Mouse (Mus musculus) embryonic facial prominence, embryonic 11.5 days (tissue): Measurements from ENCODE around the gene Pla2g3. TPM values are rescaled to one million over a fixed set of nuclear protein-coding genes. Genes with fewer than 3 reads are reported as not detected.

ENCODE experiments used
- ATAC-seq: fragments of 200-750 bp; cut with Nextera tagmentation; replicated peaks from 2 replicates; pipeline ENCODE4 v1.8.0; 2017; ENCODE audit warnings: low read depth; ENCODE audit not compliant: insufficient number of reproducible peaks, low FRiP score, low TSS enrichment
- DNase-seq: peaks from one replicate; pipeline ENCODE4 v3.0.0-alpha.2; 2015; ENCODE audit warnings: low spot score
- H3K27ac ChIP-seq: fragments of 300-500 bp; sonication (generic); replicated peaks from 2 replicates; pipeline ENCODE4 v1.5.1; 2014; ENCODE audit warnings: mild to moderate bottlenecking, low read depth, low read length, control low read depth
- H3K27me3 ChIP-seq: fragments of 300-500 bp; sonication (generic); 2 replicates; pipeline ENCODE4 v1.6.1; 2014; ENCODE audit warnings: mild to moderate bottlenecking, low read length, moderate library complexity, mixed read lengths; ENCODE audit not compliant: control insufficient read depth, insufficient read depth
- H3K36me3 ChIP-seq: fragments of 300-500 bp; sonication (generic); replicated peaks from 2 replicates; pipeline ENCODE4 v1.6.1; 2014; ENCODE audit warnings: low read depth, mild to moderate bottlenecking, low read length, moderate library complexity, mixed read lengths; ENCODE audit not compliant: control insufficient read depth, insufficient read depth
- H3K4me1 ChIP-seq: fragments of 300-500 bp; sonication (generic); 2 replicates; pipeline ENCODE4 v1.6.1; 2014; ENCODE audit warnings: low read length, mixed read lengths; ENCODE audit not compliant: control insufficient read depth, insufficient read depth
- H3K4me2 ChIP-seq: fragments of 300-500 bp; sonication (generic); 2 replicates; pipeline ENCODE4 v1.6.1; 2014; ENCODE audit warnings: low read depth, mild to moderate bottlenecking, control low read depth, low read length, moderate library complexity
- H3K4me3 ChIP-seq: fragments of 300-500 bp; sonication (generic); 2 replicates; pipeline ENCODE4 v1.5.1; 2014; ENCODE audit warnings: low read depth, low read length, control low read depth
- H3K9ac ChIP-seq: fragments of 300-500 bp; sonication (generic); replicated peaks from 2 replicates; pipeline ENCODE4 v1.6.1; 2014; ENCODE audit warnings: mild to moderate bottlenecking, control low read depth, low read length
- H3K9me3 ChIP-seq: fragments of 300-500 bp; sonication (generic); replicated peaks from 2 replicates; pipeline ENCODE4 v1.6.1; 2016; ENCODE audit warnings: mild to moderate bottlenecking, low read length, inconsistent platforms, mixed read lengths; ENCODE audit not compliant: control insufficient read depth
- WGBS: fragments of 180-500 bp; shearing (Covaris S2); extraction: QIAGEN DNeasy Blood & Tissue Kit; methylation state at CpG from one replicate; pipeline ENCODE4 v1.1.7; 2014; 5-methylcytosine and 5-hydroxymethylcytosine counted together
- polyA plus RNA-seq: library from polyadenylated mRNA; unstranded; fragments of >200 nt; fragmentation: Nextera tagmentation; extraction: Ambion mirVana; gene quantifications from 2 replicates; pipeline ENCODE4 v1.2.1, GENCODE M21; 2014

The Pla2g3 gene
- polyA plus RNA-seq, 1 experiment from 2014 or later, result 0.41 TPM

GRCm38 (mm10) chr11:3496756-3497155 is 8.7 kb downstream of the Pla2g3 start:
- Histone ChIP-seq H3K4me2 (no peak overlapping the region), H3K27ac (no peak overlapping the region), H3K27me3 (no peaks in the 10 kb centered on the region), H3K9ac (no peak overlapping the region), H3K4me3 (no peak overlapping the region), H3K4me1 (no peaks in the 10 kb centered on the region), H3K36me3 (no peaks in the 10 kb centered on the region), H3K9me3 (no peaks in the 10 kb centered on the region)
- 43% methylated on average over 5 of the region's 5 CpGs for WGBS
- ATAC-seq (no peak), DNase-seq (no peak)

DNA sequence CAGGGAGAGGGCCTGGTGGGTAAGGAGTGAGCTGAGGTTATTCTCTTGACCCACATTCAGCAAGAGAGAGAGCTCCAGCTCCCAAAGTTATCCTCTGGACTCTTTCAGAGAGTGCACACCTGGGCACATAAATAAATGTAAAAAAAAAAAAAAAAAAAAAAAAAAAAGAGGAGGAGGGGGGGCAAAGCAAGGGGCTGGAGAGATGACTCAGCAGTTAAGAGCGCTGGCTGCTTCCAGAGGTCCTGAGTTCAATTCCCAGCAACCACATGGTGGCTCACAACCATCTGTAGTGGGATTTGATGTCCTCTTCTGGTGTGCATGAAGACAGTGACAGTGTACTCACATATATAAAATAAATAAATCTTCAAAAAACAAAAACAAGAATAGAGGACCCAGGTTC is 9.2 kb downstream of the Pla2g3 start:
- H3K27me3 ChIP-seq, result no peaks in the 10 kb centered on the region
- no peak for ATAC-seq
- 94% methylated on average over 1 of the region's 1 CpGs for WGBS

DNA sequence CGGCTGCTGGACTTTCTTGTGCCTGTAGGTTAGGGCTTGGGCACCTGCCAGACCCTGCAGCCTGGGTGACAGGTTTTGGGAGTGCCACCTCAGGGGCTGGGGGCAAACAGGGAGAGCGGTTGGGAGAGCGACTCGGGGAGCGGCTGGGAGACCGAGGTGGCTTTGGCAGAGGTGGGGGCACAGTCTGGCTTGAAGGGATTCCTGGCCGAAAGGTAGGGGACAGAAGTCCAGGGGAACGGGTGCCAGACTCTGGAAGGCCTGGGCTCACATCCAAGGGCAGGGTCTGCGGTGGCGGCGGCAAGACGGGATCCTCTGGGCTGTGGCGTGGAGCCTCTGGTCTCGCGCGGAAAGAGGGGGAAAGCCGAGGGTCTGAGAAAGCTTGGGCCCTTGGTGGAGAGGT is 14.0 kb downstream of the Pla2g3 start:
- H3K4me1 ChIP-seq, result no peaks in the 10 kb centered on the region
- H3K4me2 ChIP-seq, result no peak overlapping the region
- H3K9ac ChIP-seq, result no peak overlapping the region
- H3K9me3 ChIP-seq, result no peaks in the 10 kb centered on the region
- ATAC-seq (no peak), DNase-seq (no peak)
- no peak overlapping the region for H3K27ac ChIP-seq
- H3K36me3 ChIP-seq, result no peaks in the 10 kb centered on the region
- 80% methylated on average over 17 of the region's 17 CpGs for WGBS
- no peaks in the 10 kb centered on the region for H3K27me3 ChIP-seq
- no peak overlapping the region for H3K4me3 ChIP-seq

More for the DNA sequence above, 9.2 kb downstream of the Pla2g3 start:
- Histone ChIP-seq H3K27ac (no peak overlapping the region), H3K4me2 (no peak overlapping the region), H3K4me1 (no peaks in the 10 kb centered on the region), H3K4me3 (no peak overlapping the region), H3K9ac (no peak overlapping the region), H3K9me3 (no peaks in the 10 kb centered on the region), H3K36me3 (no peaks in the 10 kb centered on the region)
- no peak for DNase-seq

GRCm38 (mm10) chr11:3502459-3503072 is 14.5 kb downstream of the Pla2g3 start:
- ATAC-seq, result no peak
- H3K27ac ChIP-seq, result no peak overlapping the region

DNA sequence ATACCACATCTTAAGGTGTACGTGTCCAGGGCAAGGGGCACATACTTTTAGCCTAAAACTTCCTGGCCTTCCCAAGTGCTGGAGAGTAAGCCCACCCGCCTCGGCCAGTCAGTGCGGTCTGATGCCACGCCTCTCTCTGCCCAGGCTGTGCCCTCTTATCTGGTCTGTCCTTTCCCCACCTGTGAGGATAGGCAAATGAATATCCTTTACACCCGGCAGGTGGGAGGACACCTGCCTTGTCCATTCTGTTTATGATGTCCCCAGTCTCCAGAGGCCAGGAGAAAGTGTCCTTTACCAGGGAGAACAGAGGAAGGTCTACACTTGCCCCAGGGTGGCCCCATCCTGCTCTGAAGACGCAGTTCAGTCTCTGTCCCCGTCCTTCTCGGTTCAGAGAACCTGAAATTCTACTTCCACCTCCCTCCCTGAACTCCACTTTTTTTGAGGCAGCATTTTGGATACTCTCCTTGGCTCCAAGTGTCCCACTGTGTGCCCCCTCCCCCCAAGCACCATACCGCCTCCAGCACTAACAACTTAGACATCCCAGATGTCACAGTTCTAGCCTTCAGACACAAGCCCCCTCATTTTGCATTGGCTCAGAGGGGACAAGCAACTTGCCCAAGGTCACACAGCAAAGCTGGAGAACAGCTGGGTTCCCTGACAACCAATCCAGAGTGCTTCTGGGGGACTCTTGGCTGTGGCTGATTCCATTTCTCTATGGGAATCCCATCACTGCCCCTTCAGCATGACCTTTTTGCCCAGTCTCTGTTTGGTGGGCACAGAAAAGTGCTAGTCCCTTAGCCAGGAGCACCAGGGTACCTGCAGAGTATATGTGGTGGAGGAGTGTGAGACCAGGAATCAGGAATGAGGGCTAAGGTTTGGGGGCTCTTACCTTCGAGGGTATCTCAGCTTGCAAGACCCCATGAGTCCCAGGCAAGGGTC is 15.9 kb downstream of the Pla2g3 start:
- no peak for DNase-seq
- no peak for ATAC-seq
- Histone ChIP-seq H3K4me2 (no peak overlapping the region), H3K9ac (no peak overlapping the region), H3K27me3 (no peaks in the 10 kb centered on the region), H3K4me1 (no peaks in the 10 kb centered on the region), H3K4me3 (no peak overlapping the region), H3K9me3 (no peaks in the 10 kb centered on the region), H3K27ac (no peak overlapping the region), H3K36me3 (no peaks in the 10 kb centered on the region)
- 58% methylated on average over 11 of the region's 11 CpGs for WGBS

More at GRCm38 (mm10) chr11:3502459-3503072, 14.5 kb downstream of the Pla2g3 start:
- WGBS, result 78% methylated on average over 18 of the region's 18 CpGs
- Histone ChIP-seq H3K4me1 (no peaks in the 10 kb centered on the region), H3K4me3 (no peak overlapping the region), H3K9me3 (no peaks in the 10 kb centered on the region), H3K9ac (no peak overlapping the region), H3K4me2 (no peak overlapping the region), H3K36me3 (no peaks in the 10 kb centered on the region), H3K27me3 (no peaks in the 10 kb centered on the region)
- DNase-seq, result no peak

- H3K27ac ChIP-seq, result no peak overlapping the region
- H3K36me3 ChIP-seq, result no peaks in the 10 kb centered on the region
- no peak overlapping the region; the same call in 1 of the 2 replicates for H3K4me2 ChIP-seq
- H3K4me3 ChIP-seq, result no peak overlapping the region
- H3K9ac ChIP-seq, result no peak overlapping the region
- no peaks in the 10 kb centered on the region for H3K27me3 ChIP-seq
- WGBS, result 64% methylated on average over 7 of the region's 7 CpGs
- DNase-seq (no peak), ATAC-seq (no peak)
- no peaks in the 10 kb centered on the region for H3K9me3 ChIP-seq
- no peaks in the 10 kb centered on the region for H3K4me1 ChIP-seq
These were observed 20.1 kb downstream of the Pla2g3 start for GRCm38 (mm10) chr11:3508226-3508625.

GRCm38 (mm10) chr11:3509181-3510085 is 21.3 kb downstream of the Pla2g3 start:
- ATAC-seq (no peak), DNase-seq (no peak)
- no peaks in the 10 kb centered on the region for H3K9me3 ChIP-seq
- no peak overlapping the region for H3K4me3 ChIP-seq
- no peak overlapping the region for H3K27ac ChIP-seq
- WGBS, result 71% methylated on average over 8 of the region's 8 CpGs
- no peak overlapping the region for H3K4me2 ChIP-seq
- no peaks in the 10 kb centered on the region for H3K4me1 ChIP-seq
- H3K36me3 ChIP-seq, result no peaks in the 10 kb centered on the region
- H3K27me3 ChIP-seq, result no peaks in the 10 kb centered on the region
- H3K9ac ChIP-seq, result no peak overlapping the region
